Mouse (Mus musculus) ES-CJ7 (cell line): Measurements from ENCODE around the gene 9230104L09Rik.

ENCODE experiments used
- DNase-seq: peaks from one replicate; pipeline ENCODE4 v3.0.0; 2011; ENCODE audit warnings: low read depth, low spot score

9230104L09Rik gene

DNA sequence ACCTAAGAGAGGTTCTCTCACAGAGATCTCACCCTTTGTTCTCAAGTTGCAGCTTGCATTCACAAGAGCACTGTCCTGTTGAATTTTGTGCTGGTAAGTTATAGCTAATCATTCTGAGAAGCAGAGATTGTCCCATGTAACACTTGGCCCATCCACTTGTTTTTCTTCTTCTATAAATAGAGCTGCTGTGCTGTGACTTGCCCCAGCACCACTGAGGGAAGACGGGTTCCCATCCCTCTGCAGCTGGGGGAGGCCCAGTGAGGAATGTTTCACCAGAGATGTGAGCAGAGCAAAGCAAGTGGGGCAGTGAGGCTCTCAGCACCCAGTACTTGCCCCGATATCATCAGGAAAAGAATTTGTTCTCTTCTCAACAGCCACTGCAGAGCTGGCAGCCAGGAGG lies at the start of gene 9230104L09Rik:
Gene 9230104L09Rik (minus strand): TSS at position 73 of the 400 bp plus-strand sequence.
- DNase-seq: no peak

DNA sequence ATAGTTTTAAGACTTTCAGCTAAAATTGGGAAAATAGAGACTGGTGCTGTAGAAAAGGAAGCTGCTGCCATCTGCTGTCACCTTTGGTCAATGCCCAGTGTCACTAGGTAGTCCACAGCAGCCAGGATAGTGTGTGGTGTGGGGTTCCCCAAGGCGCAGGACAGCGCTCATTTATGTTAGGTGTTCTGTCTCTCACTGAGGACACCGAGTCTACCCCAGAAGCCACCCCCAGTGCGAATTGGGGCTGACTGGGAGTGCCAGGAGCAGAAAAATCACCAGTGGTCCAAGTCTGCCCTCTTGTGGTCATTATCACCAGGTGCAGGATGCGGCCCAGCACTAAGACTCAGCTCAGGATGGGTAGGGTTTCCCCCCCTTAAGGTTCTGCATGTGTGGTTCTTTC lies 37.4 kb upstream of the 9230104L09Rik start:
- DNase-seq: peak; percentile 51

DNA sequence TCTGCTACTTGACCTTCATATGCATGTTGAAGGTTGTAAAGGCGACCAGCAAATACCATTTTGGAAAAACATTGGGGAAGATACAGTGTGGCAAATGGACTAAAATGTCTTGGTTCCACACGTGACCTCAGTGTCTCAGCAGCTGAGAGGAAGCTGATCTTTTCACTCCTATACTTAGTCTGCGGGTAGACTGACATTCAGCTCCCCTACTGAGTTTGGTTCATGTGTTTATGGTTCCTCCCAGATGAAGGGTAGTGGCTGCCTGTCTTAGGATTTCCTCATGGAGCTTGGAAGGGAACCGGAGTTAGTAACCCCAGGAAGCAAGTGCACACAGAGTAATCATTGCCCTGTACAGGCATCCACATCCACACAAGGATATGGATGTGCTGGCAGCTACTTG lies 35.5 kb upstream of the 9230104L09Rik start:
- DNase-seq: peak; percentile 13

DNA sequence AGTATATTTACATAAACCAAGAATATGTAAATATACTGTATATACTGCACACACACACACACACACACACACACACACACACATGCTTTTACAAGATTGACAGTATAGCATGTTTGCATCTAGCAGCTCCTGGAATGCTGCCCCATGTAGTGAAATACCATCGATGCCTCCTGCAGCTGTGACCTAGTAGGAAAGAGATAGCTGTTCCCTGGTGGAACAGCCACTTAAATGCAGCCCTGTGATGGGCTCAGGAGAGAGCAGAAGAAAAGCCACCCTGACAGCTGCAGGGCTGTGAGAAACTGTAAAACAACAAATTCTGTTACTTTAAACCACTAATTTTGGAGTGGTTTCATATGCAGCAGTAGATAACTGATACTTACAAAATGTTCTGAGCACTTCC lies 31.4 kb upstream of the 9230104L09Rik start:
- DNase-seq: no peak

DNA sequence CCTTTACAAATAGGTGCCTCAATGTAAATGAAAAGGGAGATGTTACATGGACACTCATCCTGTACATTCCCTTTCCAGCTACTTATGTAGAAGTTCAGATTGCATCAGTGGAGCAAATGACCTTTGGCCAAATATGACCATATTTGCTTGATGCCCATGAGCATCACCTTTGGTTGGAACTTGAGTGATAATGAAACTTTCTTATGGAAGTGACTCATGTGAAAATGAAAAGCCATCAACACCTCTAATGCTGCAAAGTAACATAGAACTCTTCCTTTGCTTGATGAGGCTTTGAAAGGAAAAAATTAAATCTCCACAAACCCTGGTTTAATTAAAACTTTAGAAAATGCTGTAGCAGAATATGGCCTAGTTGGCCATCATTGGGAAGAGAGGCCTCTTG lies 28.3 kb upstream of the 9230104L09Rik start:
- no peak for DNase-seq

DNA sequence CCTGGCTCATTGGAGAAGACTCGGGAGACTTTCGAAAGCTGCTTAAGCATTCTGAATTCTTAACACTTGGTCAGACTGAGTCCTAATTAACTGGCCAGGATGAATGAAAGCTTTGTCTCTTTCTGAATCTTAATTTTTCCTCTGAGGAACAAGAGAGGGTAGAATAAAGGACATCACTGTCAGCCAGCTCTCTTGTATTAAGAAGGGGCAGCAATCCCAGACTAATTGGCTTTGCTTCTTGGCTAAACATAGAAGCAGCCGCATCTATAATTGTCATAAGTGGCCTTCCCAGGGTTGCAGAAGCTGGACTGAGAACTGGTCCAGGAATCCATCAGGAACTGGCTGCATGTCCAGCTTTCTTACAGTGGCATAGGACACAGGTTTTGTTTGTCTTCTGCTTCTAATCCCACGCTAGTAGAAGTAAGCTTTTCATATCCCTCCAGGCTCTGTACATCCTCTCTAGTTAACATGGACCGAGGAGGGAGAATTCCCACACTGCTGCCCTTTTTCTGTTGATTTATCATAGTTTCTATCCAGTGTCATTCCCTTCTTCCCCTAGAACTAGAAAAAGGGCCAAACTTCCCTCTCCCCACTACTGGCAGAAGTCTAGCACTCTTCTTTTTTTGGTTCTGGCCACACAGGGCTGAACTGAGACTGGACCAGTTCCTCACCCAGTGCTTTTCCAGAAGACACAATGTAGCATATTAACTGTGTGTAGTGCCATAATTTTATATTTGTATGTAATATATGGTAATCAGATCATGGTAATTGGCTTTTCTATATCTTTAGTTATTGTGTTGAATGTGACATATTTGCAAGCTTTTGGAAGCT lies 25.4 kb upstream of the 9230104L09Rik start:
- DNase-seq: no peak

DNA sequence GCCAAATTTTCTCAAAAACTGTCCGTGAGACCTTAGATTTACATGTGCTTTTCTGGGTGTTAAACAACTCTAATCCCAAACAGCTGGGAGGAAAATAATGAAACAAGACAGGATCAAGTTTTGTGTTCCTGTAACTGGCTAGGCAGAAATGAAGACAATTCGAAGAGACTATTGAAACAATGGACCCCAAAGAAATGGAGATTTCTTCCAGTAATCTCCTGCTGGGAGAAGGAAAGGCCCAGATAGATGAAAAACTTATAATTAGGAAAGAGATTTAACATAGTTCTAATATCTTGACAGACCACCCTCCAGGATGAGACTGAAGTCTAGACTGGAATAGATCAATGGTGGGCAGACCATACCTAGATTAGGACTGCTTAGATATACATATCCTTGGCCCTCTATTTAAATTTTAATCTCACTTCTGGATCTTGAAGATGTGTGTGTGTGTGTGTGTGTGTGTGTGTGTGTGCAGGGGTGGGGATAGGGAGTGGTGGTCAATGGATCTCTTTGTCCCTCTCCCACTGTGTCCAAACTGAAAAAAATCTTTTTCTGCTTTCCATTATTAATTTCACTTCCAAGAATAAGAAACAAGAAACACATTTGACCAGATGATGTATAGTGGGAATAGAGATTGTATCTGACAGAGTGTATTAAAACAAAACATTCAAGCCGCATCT lies 24.6 kb upstream of the 9230104L09Rik start:
- no peak for DNase-seq

DNA sequence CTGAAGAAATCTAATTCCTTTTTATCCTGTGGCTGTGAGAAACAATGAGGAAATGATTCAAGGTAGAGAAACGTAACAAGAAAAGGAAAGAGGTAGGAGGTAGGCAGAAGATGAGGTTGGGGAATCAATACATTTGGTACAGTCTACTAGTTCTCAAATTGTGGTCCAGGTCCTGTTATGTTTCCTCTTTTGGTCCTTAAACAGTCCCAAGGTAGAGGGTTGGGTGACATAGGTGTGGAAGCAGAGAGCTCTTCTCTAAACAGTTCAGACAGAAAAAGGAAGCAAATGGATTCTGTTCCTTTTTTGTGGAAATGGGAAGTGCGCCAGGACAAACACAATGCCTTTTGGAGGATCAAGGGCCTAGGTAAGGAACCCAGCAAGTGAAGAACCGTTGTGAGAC lies 24.0 kb upstream of the 9230104L09Rik start:
- DNase-seq: no peak

DNA sequence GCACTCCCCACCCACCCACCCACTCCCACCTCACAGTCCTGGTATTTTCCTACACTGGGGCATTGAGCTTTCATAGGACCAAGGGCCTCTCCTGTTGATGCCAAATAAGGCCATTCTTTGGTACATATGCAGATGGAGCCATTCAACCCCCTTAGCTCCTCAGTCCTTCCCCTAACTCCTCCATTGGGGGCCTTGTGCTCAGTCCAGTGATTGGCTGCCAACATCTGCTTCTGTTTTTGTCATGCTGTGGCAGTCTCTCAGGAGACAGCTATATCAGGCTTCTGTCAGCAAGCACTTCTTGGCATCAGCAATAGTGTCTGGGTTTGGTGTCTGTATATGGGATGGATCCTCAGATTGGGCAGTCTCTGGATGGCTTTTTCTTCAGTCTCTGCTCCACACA lies 19.9 kb upstream of the 9230104L09Rik start:
- DNase-seq: peak; percentile 47

DNA sequence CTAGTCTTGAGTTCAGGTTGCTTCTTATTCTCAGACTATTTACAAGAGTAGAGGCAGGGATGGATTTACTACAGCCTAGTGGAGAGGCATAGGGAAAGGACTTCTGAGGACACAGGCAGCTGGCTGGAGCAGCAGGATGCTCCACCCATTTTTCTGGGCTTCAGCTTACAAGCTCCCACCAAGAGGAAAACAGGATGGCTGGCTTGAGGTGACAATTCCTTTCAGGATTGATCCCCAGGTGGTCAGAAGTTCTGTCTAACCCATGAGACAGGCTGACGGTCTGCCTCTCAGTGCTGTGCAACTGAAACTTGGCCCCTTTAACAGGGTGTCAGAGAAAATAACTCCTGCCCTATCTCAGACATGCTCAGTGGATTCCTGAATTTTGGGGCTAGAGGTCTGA lies 14.4 kb upstream of the 9230104L09Rik start:
- DNase-seq: peak; percentile 40

DNA sequence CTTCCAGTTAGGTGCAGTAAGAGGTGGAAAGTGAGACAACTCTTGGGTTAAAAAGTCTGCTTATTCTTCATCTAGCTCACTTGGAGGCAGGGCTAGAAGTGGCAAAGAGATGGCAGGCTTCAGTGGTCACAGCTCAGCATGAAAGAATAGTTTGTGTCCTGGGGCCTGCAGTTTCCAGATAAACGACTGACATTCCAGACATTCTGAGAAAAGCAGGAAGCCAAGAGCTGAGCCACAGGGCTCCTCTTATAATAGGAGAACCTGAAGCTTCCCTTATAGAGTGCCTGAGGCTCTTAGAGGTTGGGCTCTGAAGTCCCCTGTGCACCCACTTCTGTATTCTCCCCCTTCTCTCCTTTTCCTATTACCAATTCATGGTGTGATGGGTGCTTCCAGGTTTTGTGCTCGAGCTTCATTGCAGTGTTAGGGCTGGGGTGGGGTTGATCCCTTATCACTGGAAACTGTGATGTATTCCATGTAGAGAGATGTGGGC lies 13.8 kb upstream of the 9230104L09Rik start:
- peak; percentile 8 for DNase-seq

DNA sequence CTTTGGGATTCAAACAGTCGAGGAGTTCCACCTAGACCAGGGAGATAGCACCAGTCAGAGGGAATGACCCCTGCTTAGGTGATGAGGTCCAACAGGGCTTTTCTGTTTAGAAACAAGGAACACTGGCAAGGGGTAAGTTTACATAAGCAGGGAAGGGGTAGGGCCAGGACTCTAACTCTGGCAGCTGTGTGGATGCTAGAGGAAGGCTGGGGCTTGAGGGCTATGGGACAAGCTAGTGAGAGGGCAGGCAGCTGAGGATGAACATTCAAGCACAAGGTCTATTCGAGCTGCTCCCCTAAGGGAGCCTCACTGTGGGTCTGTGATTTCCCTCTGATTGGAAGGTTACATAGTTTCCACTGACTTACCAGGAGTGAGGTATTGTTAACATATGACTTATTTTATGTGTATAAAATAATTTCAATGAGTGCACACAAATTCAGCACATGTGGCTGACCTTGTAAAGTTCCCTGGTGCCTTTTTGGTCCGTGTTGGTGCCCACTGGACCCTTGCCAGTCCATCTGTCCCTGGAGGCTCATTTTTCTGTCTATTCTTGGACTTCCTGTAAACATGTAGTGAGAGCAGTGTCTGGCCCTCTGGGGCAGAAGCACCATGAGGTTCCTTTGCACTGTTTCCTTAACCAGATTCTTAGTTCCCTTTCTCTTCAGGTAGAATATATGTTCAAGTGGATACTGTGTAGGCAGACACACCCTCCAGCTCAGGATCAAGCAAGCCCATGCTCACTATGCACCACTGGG lies 12.4 kb upstream of the 9230104L09Rik start:
- DNase-seq: no peak

DNA sequence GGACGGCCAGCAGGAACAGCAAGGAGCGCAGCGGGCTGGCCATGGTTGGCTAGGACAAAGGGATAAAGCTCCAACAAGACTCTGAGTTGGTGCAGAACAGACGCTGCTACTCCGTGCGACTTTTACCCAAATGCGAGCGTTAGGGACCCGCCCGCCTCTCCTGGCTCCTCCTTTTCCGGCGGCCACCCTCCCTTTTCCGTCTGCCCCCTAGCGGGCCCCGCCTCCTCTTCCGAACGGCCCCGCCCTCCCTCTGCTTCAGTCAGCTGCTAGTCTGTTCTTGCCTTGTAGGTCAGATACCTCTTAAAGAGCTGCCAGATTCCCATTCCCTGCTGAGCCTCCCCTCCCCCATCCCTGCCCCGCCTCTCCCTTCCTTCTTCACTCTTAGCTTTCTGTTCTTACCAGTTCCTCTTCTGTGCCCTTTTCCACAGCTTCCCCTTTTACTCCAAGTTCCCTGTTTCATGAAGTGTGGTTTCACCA lies 10.5 kb upstream of the 9230104L09Rik start, which contains the start of gene Cst3:
Gene Cst3 (minus strand): TSS at position 358 of the 477 bp plus-strand sequence.
- DNase-seq: peak; percentile 95

DNA sequence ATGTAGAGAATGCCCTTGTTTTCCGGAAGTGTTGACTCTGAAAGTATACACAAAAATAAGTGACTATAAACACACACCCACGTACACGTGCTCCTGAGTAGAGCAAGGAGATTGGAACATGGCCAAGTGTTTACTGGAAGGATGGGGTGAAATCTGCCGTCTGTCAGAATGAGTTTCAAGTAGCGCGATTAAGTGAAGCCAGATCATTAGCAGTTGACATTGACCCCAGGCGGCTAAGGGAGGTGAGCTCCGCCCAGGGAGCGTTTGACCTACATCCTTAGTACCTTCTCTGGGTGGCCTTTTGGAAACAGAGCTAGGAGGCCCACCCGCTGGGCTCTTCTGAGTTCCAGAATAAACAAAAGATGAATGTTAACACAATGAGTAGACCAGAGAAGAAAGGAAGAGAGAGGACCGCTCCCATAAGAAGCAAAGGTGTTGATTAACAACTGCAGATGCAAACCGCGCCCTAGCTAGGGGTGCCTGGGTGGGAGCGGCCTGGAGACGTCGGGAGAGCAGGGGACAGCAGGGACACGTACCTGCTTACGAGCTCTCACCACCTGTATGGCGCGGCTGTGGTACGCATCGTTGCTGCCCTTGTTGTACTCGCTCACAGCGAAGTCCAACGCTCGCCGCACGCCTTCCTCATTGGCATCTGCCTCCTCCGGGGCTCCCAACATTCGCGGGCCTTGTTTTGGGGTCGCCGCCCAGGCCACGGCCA lies 9.9 kb upstream of the 9230104L09Rik start:
- DNase-seq: peak; percentile 95

DNA sequence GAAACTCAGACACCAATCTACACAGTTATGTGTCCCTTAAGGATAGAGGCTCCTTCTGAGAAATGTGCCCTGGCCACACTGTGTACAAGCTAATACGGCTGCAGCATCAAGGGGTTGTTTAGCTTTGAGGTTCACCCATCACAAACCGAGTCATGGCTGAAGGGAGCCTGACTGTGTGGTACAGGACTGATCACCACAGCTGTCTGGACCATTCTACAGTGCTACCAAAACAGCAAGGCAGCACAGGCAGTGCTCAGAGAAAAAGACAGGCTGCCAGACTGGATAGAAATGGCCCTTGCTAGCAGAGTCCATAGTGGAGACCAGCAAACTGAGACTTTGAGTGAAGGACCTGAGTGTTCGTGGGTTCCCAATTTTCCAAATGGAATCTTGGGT lies 9.4 kb upstream of the 9230104L09Rik start:
- no peak for DNase-seq

DNA sequence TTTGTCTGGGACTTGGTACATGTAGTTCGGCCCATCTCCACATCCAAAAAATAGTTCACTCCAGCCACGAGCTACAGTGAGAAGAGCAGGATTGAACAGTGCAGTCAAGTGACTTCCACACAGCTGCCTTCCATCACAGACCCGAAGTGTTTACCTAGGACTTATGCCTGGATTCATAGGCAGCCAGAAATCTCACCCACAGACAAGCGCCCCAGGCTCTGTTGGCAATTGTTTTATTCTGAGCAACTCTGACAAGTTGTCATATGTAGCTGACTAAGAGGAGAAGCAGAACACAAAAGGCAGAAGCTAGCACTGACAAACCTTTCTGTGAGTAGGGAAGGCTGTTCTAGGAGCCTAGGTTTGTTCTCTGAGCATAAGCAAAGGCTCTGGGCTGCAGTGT lies 8.0 kb upstream of the 9230104L09Rik start:
- no peak for DNase-seq

DNA sequence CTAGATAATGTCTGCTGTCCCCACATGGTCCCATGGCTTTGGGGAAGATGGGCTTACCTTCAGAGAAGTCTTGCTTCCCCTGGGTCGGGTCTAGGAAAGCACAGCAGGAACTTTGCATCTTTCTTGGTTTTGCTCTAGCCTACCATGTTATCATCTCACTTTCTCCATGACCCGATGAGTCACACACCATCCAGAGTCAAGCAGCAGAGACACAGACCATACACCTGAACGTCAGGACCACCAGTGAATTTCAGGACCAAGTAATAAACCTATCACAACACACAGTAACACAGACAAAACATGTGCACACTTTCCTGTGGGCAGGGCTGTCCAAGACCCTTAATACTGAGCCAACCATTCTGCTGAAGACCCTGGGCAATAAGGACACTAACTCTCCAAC lies 5.7 kb upstream of the 9230104L09Rik start:
- no peak for DNase-seq

DNA sequence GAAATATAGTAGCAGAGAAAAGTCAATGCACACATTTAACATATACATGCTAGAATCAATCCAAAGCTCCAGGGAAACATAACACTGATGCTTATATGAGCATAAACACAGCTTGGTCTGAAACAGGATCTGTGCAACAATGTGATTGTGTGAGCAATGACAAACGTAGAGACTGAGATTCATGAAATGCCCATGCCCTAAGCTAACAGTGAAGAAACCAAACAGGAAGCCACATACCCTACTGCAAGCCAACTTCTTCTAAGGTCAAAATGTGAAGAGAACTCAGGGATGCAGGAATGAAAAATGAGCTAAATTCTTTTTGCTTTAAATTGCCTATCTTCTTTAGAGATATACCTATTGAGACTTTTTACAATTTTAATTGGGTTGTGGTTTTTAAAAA lies 4.1 kb upstream of the 9230104L09Rik start:
- no peak for DNase-seq

DNA sequence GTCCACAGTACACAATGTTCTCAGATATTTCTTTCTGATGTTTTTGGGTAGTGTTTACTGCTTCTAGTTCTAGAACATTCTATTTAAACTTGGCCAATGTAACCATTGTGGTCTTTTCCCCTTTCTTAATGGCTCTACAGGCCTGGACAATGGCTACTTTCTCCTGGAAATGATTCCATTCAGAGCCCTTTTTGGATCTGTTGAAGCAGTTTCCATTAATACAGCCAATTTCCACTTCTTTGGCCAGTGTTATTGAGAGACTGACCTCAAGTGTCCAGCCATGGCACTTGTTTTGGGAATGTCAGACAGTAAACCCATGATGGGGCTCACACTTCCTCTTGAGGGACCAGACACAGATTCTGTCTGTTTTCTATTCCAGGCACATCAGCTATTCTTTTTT lies 3.1 kb downstream of the 9230104L09Rik start:
- no peak for DNase-seq

DNA sequence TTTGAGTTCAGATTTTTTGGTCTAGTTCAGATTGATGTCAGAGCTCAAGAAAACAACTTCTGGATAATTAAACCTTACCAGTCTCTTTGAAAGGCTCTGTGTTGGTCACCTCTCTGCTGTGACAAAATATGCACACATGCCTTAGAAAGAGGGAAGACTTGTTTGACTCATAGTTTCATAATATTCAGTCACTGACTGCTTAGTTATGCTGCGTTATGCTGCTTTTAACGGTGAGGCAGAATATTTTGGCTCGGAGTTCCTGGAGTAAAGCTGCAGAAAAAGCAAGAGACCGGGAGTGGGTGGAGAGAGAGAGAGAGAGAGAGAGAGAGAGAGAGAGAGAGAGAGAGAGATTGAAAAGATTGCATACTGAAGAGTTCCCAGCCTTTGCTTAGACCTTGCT lies 3.8 kb downstream of the 9230104L09Rik start:
- no peak for DNase-seq

DNA sequence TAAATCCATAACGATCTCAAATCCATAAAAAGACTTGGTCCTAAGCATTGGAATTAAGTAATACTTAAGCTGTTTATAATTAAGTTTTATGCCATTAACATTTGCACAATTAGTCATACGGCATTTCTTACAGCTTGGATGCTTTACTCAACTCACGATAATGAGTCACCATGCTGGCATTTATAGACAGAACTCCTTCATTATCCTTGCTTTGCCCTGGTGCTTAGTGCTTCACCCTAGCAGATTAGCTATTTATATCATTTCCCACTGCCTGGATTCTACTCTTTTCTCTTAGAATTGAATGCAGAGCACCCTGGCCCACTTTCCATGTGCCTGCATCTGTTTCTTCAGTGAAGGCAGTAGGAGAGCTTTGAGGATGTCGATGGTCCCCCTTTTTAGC lies 7.3 kb downstream of the 9230104L09Rik start:
- no peak for DNase-seq
